Mouse (Mus musculus) midbrain, embryonic 13.5 days (tissue): ENCODE data around the gene Grap2. TPM values are rescaled to one million over a fixed set of nuclear protein-coding genes. Genes with fewer than 3 reads are reported as not detected.

Experiments used
- ATAC-seq: fragments of 200-750 bp; cut with Nextera tagmentation; 2 replicates; pipeline ENCODE4 v1.8.0; 2017; ENCODE audit warnings: mild to moderate bottlenecking, moderate TSS enrichment, moderate library complexity
- H3K27ac ChIP-seq: fragments of 300-500 bp; sonication (generic); 2 replicates; pipeline ENCODE4 v1.5.1; 2015; ENCODE audit warnings: inconsistent platforms, mild to moderate bottlenecking, moderate library complexity
- H3K27me3 ChIP-seq: fragments of 300-500 bp; sonication (generic); 2 replicates; pipeline ENCODE4 v1.6.1; 2015; ENCODE audit warnings: mild to moderate bottlenecking, inconsistent platforms
- H3K36me3 ChIP-seq: fragments of 300-500 bp; sonication (generic); 2 replicates; pipeline ENCODE4 v1.6.1; 2015; ENCODE audit warnings: mild to moderate bottlenecking, inconsistent platforms
- H3K4me1 ChIP-seq: fragments of 300-500 bp; sonication (generic); replicated peaks from 2 replicates; pipeline ENCODE4 v1.6.1; 2015; ENCODE audit warnings: inconsistent platforms
- H3K4me2 ChIP-seq: fragments of 300-500 bp; sonication (generic); replicated peaks from 2 replicates; pipeline ENCODE4 v1.6.1; 2015; ENCODE audit warnings: moderate library complexity, mild to moderate bottlenecking, inconsistent platforms
- H3K4me3 ChIP-seq: fragments of 300-500 bp; sonication (generic); replicated peaks from 2 replicates; pipeline ENCODE4 v1.5.1; 2015; ENCODE audit warnings: mild to moderate bottlenecking, inconsistent platforms
- H3K9ac ChIP-seq: fragments of 300-500 bp; sonication (generic); replicated peaks from 2 replicates; pipeline ENCODE4 v1.6.1; 2015; ENCODE audit warnings: mild to moderate bottlenecking, inconsistent platforms
- H3K9me3 ChIP-seq: fragments of 300-500 bp; sonication (generic); 2 replicates; pipeline ENCODE4 v1.6.1; 2016; ENCODE audit warnings: mild to moderate bottlenecking, inconsistent platforms
- WGBS: fragments of 180-500 bp; shearing (Covaris S2); methylation state at CpG from one replicate; pipeline ENCODE4 v1.1.7; 2015; 5-methylcytosine and 5-hydroxymethylcytosine counted together
- polyA plus RNA-seq: library from polyadenylated mRNA; unstranded; fragments of >200 nt; fragmentation: Nextera tagmentation; extraction: Ambion mirVana; gene quantifications from 2 replicates; pipeline ENCODE4 v1.2.1, GENCODE M21; 2015

The Grap2 gene
- polyA plus RNA-seq, 1 experiment from 2014 or later = 1.0 TPM

DNA sequence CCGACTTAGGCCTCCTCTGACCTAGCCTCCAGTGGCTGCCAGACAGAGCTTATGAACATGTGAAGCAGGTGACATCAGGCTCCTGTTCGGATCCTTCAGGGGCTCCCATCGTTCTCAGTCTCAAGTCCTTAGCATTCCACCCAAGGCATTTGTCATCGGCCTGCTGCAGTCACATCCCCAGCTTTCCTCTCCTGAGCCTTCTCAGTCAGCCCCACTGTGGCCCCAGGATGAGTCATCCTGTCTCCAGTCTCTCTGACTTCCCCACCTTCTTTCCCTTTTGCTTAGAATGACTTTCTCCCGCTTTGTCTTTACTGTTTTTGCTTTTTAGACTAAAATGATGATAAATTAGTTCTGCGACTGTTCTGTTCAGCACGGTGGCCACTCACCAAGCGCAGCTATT is 81.5 kb downstream of the Grap2 start:
- Histone ChIP-seq H3K4me2 (no peak overlapping the region), H3K27ac (no peak overlapping the region), H3K9me3 (no peaks in the 10 kb centered on the region), H3K9ac (no peak overlapping the region), H3K27me3 (no peaks in the 10 kb centered on the region), H3K4me1 (peaks cover 16% of the 10 kb centered on the region), H3K36me3 (no peaks in the 10 kb centered on the region), H3K4me3 (no peak overlapping the region)
- 86% methylated on average over 8 of the region's 8 CpGs for WGBS
- no peak for ATAC-seq

- peaks cover 9% of the 10 kb centered on the region for H3K4me1 ChIP-seq
- H3K4me2 ChIP-seq = no peak overlapping the region
- H3K27me3 ChIP-seq = no peaks in the 10 kb centered on the region
- H3K36me3 ChIP-seq = no peaks in the 10 kb centered on the region
- H3K4me3 ChIP-seq = no peak overlapping the region
- WGBS = 48% methylated on average over 6 of the region's 6 CpGs
- no peaks in the 10 kb centered on the region for H3K9me3 ChIP-seq
- ATAC-seq = no peak
- H3K9ac ChIP-seq = no peak overlapping the region
- H3K27ac ChIP-seq = no peak overlapping the region
These were observed 86.5 kb downstream of the Grap2 start for GRCm38 (mm10) chr15:80658815-80659471.

- 59% methylated on average over 4 of the region's 4 CpGs for WGBS
These were observed 88.6 kb downstream of the Grap2 start for GRCm38 (mm10) chr15:80660963-80661362.

DNA sequence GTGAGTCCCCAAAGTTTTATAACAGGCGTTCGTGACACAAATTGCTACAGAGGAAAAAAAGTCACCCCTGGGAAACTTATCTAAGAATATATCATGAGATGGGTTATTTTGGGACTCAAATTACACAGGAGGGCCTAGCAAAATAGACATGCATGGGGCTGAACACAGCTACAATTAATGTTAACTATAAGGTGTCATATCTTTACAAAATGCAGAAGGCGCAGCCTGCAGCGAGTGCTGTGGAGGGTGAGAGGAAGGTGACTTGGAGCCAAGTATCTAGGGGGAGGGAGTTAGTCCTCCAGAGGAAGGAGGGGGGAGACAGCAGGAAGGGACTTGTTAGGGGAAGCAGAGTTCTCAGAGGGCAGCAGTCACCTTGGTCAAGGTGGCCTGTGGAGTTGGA is 92.0 kb downstream of the Grap2 start:
- Histone ChIP-seq H3K4me2 (no peak overlapping the region), H3K4me3 (no peak overlapping the region), H3K9me3 (peaks cover 9% of the 10 kb centered on the region; the same call in 1 of the 2 replicates), H3K9ac (no peak overlapping the region), H3K27me3 (0 out of 2 replicates have a peak, but pooled peaks cover 2% of the 10 kb centered on the region), H3K4me1 (no peaks in the 10 kb centered on the region), H3K27ac (no peak overlapping the region), H3K36me3 (no peaks in the 10 kb centered on the region)
- ATAC-seq = no peak
- WGBS = 90% methylated on average over 4 of the region's 4 CpGs

More at GRCm38 (mm10) chr15:80660963-80661362, 88.6 kb downstream of the Grap2 start:
- H3K9me3 ChIP-seq = no peaks in the 10 kb centered on the region
- ATAC-seq = no peak
- no peaks in the 10 kb centered on the region for H3K36me3 ChIP-seq
- H3K27me3 ChIP-seq = no peaks in the 10 kb centered on the region
- no peak overlapping the region for H3K27ac ChIP-seq
- peaks cover 9% of the 10 kb centered on the region for H3K4me1 ChIP-seq
- H3K4me3 ChIP-seq = no peak overlapping the region
- no peak overlapping the region for H3K9ac ChIP-seq
- H3K4me2 ChIP-seq = no peak overlapping the region

- peaks cover 39% of the 10 kb centered on the region for H3K27me3 ChIP-seq
- H3K4me3 ChIP-seq = peak within 1 kb of the TSS; percentile 41
- 5% methylated on average over 76 of the region's 85 CpGs for whole genome bisulfite sequencing
- peak; percentile 67 for ATAC-seq
- H3K4me2 ChIP-seq = peak within 1 kb of the TSS; percentile 62
- no peak within 1 kb of the TSS for H3K27ac ChIP-seq
- peak within 1 kb of the TSS; percentile 57 for H3K9ac ChIP-seq
- H3K36me3 ChIP-seq = no peaks in the 10 kb centered on the region
- peaks cover 9% of the 10 kb centered on the region; the same call in 1 of the 2 replicates for H3K9me3 ChIP-seq
- H3K4me1 ChIP-seq = peaks cover 12% of the 10 kb centered on the region
These were observed 99.2 kb downstream of the Grap2 start, which contains the start of gene Fam83f for GRCm38 (mm10) chr15:80671295-80672252. TSS of gene Fam83f (plus strand) at chr15:80671847.

- peaks cover 4% of the 10 kb centered on the region; the same call in 1 of the 2 replicates for H3K9me3 ChIP-seq
- H3K27me3 ChIP-seq = peaks cover 39% of the 10 kb centered on the region
- no peak for ATAC-seq
- no peak overlapping the region for H3K27ac ChIP-seq
- H3K4me2 ChIP-seq = no peak overlapping the region
- peaks cover 16% of the 10 kb centered on the region for H3K4me1 ChIP-seq
- H3K36me3 ChIP-seq = no peaks in the 10 kb centered on the region
- H3K4me3 ChIP-seq = no peak overlapping the region
- no peak overlapping the region for H3K9ac ChIP-seq
- WGBS = 61% methylated on average over 2 of the region's 2 CpGs
These were observed 100.4 kb downstream of the Grap2 start for GRCm38 (mm10) chr15:80672810-80673209.

DNA sequence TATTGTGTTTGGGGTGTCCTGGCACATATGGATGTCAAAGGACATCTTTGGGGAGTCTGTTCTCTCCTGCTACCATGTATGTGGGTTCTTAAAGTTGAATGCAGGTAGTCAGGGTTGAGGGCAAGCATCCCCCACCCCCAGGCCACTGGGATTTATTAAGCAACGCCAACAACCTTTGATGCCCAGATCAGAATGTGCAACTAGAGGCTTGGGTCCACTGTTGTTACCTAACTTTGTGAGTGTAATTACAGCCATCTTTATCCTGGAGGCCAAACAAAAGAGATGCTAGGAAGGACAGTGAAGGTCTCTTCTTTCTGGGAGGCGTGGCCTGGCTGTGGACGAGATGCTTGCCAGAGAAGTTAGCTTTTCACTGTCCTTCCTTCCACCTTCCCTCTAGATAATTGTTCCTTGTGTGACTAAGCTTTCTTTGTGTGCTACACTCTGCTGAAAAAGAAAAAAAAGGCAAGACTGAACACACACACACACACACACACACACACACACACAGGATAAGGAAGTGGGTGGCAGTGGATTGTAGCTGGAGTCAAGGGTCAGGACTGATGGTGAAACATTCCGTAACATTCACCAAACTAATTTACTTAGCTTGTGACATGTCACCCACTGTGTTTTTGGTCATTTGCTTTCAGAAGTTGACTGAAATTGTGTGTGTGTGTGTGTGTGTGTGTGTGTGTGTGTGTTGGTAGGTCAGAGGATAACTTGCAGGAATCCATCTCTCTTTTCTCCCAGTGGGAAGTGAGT is 101.1 kb downstream of the Grap2 start:
- no peak overlapping the region for H3K4me2 ChIP-seq
- peaks cover 23% of the 10 kb centered on the region for H3K4me1 ChIP-seq
- H3K27me3 ChIP-seq = peaks cover 39% of the 10 kb centered on the region
- H3K36me3 ChIP-seq = no peaks in the 10 kb centered on the region
- ATAC-seq = no peak
- no peak overlapping the region for H3K27ac ChIP-seq
- H3K4me3 ChIP-seq = no peak overlapping the region
- H3K9ac ChIP-seq = no peak overlapping the region
- no peaks in the 10 kb centered on the region for H3K9me3 ChIP-seq
- WGBS = 73% methylated on average over 4 of the region's 4 CpGs

- ATAC-seq = no peak
- no peak overlapping the region for H3K27ac ChIP-seq
- WGBS = 84% methylated on average over 6 of the region's 6 CpGs
- no peaks in the 10 kb centered on the region for H3K36me3 ChIP-seq
- peaks cover 34% of the 10 kb centered on the region for H3K27me3 ChIP-seq
- no peaks in the 10 kb centered on the region for H3K9me3 ChIP-seq
- no peak overlapping the region for H3K4me3 ChIP-seq
- peaks cover 34% of the 10 kb centered on the region for H3K4me1 ChIP-seq
- H3K4me2 ChIP-seq = no peak overlapping the region
- no peak overlapping the region for H3K9ac ChIP-seq
These were observed 102.3 kb downstream of the Grap2 start for GRCm38 (mm10) chr15:80674700-80675099.

- Histone ChIP-seq H3K27ac (peak overlapping the region; percentile 42; the same call in 1 of the 2 replicates), H3K27me3 (no peaks in the 10 kb centered on the region), H3K9me3 (no peaks in the 10 kb centered on the region), H3K4me1 (peaks cover 48% of the 10 kb centered on the region), H3K9ac (no peak overlapping the region), H3K4me3 (no peak overlapping the region), H3K36me3 (no peaks in the 10 kb centered on the region), H3K4me2 (no peak overlapping the region)
- 55% methylated on average over 8 of the region's 8 CpGs for WGBS
- peak; percentile 73 for ATAC-seq
These were observed 107.3 kb downstream of the Grap2 start for GRCm38 (mm10) chr15:80679515-80680215.

DNA sequence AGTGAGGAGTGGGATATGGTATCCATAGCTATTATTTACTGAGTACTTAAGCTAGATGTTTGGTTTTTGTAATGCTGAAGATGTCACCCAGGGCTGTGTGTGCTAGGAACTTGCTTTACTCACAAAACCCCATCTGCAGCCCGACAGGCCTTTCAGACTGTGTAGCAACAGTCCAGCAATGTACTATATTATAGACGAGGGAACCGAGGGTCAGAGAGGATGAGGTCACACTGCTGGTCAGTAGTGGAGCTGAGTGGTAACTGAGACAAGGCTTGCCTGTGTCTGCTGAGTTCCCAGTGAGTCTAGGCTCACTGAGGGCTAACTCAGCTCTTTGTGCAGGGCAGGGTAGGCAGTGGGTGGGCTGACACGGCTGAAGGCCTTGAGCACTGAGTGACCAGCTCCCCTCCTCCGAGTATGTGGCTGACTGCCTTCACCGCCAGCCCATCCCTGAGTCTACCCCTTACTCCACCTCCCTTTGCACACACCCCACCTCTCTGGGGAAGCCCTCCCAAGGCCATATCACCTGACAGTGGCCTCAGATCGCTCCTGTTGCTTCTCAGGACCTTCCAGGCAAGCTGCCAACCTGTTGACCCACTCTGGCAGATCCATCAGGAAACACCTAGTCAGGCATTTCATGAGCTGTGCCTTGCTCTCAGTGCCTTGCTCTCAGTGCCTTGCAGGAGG is 108.1 kb downstream of the Grap2 start:
- H3K27me3 ChIP-seq = no peaks in the 10 kb centered on the region
- H3K36me3 ChIP-seq = no peaks in the 10 kb centered on the region
- no peak for ATAC-seq
- H3K27ac ChIP-seq = no peak overlapping the region
- no peaks in the 10 kb centered on the region for H3K9me3 ChIP-seq
- H3K4me2 ChIP-seq = no peak overlapping the region
- peaks cover 56% of the 10 kb centered on the region for H3K4me1 ChIP-seq
- no peak overlapping the region for H3K9ac ChIP-seq
- 58% methylated on average over 7 of the region's 7 CpGs for WGBS
- H3K4me3 ChIP-seq = no peak overlapping the region

- H3K36me3 ChIP-seq = no peaks in the 10 kb centered on the region
- no peaks in the 10 kb centered on the region for H3K27me3 ChIP-seq
- 80% methylated on average over 4 of the region's 4 CpGs for WGBS
- no peak overlapping the region for H3K4me2 ChIP-seq
- H3K9ac ChIP-seq = no peak overlapping the region
- H3K4me3 ChIP-seq = no peak overlapping the region
- peaks cover 66% of the 10 kb centered on the region for H3K4me1 ChIP-seq
- no peaks in the 10 kb centered on the region for H3K9me3 ChIP-seq
- H3K27ac ChIP-seq = no peak overlapping the region
- no peak for ATAC-seq
These were observed 109.1 kb downstream of the Grap2 start for GRCm38 (mm10) chr15:80681466-80681881.
